Mouse (Mus musculus) skeletal muscle tissue, adult 2 months (tissue): ENCODE results near the gene Zfp451.
"Not testable (repeated sequence)": the region's sequence is repeated elsewhere in the genome, so short reads cannot be mapped to it uniquely, and the experiment has no call there.

ENCODE experiments used
- DNase-seq: peaks from one replicate; pipeline ENCODE4 v3.0.0-alpha.2; 2012; ENCODE audit warnings: low read depth, low spot score

Gene Zfp451

DNA sequence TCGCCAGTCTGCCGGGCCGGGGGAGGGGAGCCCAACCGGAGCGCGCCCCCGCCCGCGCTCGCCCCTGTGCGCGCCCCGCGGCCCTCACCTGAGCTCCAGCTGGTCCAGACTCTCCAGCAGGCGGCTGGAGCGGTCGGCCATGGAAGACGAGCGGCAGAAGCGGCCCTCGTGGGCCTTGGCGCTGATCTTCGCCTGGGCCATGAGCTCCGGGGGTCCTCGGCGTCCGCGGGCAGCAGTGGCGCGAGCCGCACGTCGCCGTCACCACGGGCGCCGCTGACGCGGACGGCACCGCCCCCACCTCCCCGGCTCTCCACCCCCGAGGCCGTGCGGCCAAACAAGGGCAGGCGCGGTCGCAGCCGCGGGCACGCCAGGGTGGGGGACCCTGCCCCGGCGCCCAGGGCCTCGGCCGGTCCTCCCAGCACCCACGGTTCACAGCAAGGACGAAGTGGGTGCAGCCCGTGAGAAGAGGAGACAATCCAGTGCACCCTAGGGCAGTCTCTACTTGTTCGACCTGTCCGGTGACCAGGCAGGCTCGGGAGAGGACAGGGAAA, 56.8 kb downstream of the Zfp451 start, which contains the start of gene Bag2:
Gene Bag2, minus strand, starts transcription at position 305 of the 551 bp plus-strand sequence.
- DNase-seq: peak; percentile 34

DNA sequence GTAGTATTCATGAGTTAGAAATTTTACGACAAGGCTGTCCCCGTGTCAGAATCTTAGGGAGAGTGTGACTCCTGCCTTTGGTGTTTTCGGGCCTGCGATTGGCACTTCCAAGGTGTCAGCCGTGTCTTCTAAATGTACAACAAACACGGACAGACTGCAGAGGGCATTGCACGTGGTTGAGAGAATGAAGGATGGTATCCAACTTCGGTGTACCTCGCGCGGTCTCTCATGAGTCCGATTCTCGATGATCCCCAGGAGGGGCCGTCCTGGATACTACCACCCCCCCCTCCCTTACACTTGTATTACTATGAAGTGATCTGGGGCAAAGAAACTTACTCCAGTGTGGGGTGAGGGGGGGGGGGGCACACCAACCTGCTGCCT, 57.4 kb downstream of the Zfp451 start:
- DNase-seq: no peak

DNA sequence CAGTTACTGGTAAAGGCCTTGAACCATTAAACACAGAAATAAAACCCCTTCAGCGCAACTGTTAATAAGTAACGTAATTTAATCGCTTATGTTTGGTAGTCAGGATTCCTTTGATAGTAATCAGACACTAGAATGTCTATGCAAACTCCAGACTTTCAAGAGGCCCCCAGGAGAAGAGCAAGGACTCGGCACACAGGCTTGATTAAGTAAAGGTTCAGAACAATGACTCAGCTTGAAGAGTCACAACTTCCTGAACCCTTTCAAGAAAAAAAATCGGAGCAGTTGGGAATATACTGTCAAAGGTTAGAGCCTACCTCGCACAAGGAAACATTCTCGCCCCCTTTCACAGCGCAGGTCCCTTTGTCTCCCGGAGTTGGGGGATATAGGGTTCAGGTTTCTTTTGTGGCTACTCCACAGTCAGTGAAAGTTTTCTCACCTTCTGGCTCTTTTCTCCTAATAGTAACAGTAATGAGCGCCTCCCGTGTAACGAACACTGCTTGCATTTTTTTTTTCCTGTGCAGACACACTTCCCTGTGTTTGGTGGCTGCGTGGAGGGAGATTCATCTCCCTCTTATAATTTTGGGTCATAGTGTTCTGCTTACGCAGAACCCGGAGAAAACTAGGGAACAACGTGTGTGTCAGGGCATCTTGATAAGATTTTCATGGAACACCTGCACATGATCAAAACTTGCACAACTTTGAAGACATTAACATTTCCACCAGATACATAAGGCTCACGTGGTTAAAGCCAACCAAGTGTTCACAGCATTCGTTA, 58.0 kb downstream of the Zfp451 start:
- no peak for DNase-seq

DNA sequence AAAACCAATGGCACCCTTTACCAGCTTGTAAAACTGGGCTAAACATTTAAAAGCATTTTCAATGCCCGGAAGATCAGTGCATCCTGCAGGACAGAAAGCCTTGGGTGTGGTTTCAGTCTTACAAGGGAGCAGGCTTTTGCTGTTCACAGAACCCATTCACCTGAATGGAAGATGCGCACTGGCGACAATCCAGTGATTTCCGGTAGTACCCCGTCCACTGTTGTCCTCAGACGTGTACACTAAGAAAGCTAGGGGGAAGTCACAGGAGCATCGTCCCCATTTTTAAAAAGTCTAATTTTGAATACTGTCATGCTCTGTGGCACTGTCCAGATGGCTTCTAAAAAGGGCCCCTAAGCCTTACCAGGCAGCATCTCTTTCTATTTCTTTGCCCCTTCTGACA, 58.6 kb downstream of the Zfp451 start:
- no peak for DNase-seq

DNA sequence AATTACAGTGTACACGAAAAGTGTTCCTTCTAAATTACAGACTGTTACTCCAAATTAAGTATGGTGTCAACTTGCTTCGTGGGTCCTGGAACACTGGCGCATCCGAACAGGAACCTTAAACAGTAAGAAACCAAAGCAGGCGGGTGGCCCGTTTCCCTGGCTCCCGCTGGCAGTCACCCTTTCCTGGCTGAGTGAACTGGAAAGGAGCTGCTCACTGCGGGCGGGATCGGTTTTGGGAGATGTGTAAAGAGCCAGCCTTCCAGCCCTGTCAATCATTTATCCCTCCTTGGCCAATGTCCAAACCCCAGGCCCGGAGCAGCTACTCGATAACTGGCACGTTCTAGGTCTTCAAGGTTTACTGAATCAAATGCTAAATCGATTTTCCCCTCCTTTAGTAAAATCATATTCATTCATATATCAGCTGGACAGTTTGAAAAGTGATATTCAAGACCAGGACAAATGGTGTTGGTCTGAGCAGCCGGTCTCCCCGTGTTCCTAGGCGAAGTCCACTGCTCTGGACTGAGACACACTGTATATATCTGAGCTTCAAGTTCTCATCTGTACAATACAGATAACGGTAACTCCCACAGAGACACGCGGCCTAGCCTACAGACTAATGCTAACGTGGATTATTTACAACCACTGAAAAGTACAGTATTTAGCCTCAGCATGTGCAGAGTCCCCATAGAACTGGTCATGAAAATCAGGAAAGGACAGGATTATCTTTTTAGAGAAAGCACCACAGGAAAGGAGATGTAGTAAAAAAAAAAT, 59.2 kb downstream of the Zfp451 start:
- no peak for DNase-seq

DNA sequence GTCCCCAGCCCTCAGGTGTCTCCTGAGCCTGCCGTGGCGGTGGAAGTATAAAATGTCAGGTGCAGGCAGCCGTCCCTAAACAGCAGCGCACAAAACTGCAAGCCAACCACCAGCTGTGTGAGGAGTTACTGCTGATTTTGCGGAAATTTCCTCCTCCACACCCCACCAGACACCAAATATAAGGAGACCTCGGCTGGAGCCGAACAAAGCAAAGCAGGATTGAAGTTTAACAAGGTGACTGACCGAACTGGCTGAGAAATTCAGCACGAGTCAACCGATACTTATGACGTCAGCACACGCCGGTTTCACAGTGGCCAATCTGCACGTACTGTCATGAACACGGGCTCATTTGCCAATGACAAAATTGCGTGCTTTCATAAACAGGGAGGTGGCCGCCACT, 60.3 kb downstream of the Zfp451 start:
- DNase-seq: no peak

DNA sequence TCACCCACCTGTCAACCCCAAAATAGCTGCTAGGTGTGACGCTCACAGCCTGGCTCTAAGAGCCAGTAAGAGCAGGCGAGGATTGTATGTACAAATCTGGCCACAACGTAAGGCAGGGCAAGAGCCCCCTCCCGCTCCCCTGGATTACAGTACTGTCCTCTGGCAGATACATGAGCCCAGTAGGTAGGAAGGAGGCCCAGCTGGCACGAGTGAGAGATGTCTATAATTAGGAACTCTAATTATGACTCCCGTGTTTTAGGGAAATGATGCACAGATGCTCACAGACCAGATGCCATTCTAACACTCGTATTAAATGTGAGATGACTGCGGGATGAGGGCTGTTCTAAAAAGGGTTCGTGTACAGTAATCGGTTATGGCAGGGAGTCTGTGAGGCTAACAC, 63.1 kb downstream of the Zfp451 start:
- peak; percentile 31 for DNase-seq

DNA sequence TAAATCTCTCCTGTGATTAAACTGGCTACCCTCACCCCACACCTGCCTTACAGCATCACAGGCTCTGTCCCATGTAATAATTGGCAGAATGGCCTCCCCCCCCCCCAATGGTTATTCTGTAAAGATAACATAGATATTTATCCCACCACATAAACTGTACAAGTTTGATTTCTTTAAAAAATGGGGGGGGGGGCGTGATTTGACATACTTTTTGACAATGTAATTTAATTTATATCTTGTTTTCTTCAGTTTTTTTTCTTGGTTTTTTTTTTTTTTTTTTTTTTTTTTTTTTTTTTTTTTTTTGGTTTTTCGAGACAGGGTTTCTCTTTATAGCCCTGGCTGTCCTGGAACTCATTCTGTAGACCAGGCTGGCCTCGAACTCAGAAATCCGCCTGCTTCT, 64.7 kb downstream of the Zfp451 start:
- not testable (repeated sequence) for DNase-seq

DNA sequence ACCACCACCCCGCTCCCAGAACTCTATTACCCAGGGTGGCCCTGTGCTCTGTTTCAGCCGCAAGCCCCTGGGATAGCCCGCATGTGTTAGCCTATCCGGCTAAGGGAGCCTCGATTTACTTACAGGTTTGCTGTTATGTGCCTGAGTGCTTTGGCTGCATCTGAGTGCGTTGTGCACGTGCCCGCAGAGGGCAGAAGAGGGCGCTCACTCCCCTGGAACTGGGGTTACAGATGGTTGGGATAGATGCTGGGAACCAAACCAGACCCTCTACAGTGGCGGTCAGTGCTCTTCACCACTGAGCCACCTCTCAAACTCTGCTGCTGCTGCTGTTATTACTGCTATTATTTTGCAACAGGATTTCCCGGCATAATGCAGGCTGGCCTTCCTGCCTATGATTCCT, 65.3 kb downstream of the Zfp451 start:
- DNase-seq: no peak

DNA sequence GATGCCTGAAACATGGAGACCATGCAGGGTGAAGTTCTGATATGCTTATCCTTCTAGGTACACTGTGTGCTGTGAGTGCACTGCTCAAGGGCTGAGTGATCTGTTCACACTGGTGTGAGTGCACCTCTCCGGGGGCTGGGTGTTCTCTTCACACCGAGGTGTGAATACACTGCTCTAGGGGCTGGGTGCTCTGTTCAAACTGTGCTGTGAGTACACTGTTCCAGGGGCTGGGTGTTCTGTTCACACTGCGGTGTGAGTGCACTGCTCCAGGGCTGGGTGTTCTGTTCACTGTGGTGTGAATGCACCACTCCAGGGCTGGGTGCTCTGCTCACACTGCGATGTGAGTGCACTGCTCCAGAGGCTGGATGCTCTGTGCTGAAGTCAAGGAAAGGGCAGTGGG, 68.5 kb downstream of the Zfp451 start:
- no peak for DNase-seq

DNA sequence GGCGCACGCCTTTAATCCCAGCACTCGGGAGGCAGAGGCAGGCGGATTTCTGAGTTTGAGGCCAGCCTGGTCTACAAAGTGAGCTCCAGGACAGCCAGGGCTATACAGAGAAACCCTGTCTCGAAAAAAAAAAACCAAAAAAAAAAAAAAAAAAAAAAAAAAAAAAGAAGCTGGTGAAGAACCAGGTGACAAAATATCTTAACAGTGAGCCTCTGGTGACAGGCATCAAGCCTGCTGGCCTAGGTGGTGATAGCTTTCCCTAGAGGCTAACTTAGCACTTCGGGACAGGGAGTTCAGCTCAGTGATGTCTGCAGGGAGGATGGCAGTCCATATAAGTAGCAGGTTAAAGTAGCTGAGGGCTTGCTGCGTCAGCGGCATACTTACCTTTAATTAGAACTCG, 69.6 kb downstream of the Zfp451 start:
- not testable (repeated sequence) for DNase-seq

DNA sequence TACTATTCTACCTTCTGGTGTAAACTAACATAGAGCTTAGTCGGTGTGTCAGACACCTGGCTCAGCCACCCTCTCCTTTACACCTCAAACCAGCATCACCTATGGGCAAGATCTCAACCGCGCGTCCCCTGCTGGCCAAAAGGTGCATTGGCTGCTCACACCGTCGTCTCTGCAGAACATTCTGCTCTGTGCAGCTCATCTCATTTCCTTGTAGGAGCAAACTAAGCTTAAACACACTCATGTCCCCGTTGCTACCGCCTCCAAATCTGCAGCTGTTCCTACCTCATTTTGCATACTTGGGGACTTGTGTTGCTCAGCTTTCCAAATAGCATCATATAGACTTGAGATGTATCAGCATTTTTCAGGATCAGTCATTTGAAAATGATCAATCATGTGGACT, 71.5 kb downstream of the Zfp451 start:
- DNase-seq: no peak

DNA sequence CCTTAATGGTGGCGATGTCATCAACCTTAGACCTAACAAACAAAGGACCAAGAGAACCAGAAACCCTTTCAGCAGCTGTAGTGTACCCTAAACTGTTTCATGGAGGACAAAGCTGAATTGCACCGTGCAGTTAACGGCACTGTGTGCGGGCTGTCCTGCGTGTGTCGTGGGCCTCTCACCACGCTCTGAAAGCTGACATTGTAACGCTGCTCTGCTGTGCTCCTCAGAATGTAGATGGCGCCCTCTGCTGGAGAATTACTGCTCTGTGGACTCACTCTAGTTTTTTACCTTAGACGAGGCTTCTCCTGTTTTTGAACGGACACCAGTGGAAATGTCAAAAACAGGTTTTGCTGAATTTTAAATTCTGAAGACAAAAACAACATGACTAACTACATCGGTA, 75.1 kb downstream of the Zfp451 start:
- DNase-seq: peak; percentile 40

DNA sequence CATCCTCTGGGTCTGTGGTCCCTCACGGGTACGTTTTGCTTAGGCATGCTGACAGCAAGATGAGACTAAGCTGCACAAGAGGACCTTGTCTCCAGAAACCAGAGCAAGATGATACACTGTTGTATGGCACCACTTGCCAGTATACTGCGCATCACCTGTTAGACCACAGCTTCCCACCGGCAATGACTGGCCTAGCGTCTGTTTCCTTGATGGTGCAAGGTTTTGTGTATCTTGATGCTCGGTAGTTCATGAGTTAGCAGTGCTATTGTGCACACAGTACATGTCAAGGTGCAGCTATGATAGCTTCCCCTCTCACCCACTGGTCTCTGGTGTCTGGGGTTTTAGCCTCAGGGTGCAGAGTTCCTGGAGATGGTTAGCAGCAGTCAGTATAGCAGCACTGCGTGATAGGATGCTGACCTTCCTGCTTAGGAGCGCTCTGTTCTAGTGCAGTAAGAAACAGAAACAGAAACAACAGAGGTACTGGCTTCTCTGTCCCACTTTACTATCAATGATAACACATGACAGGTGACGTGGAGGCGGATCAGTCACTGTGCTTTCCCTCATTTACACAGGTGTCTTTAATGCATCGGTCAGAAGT, 75.6 kb downstream of the Zfp451 start:
- DNase-seq: no peak

DNA sequence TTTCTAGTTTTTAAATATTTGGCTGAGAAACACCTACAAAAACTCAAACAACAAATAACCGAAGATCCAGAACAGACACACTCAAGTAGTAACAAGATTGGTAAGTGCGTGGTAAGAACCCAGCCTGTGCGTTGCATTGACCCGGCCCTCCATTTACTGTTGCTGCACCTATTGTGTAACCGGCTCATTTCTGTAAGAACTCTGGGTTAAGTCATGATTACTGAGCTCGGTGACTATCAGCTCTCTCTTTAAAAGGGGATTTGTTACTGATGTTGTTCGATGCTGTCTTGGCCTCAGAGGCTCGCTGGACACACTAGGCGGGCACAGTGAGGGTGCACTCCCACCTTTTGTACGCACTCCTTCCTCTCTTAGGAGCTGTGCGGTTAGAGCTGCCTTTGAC, 76.1 kb downstream of the Zfp451 start:
- DNase-seq: no peak

DNA sequence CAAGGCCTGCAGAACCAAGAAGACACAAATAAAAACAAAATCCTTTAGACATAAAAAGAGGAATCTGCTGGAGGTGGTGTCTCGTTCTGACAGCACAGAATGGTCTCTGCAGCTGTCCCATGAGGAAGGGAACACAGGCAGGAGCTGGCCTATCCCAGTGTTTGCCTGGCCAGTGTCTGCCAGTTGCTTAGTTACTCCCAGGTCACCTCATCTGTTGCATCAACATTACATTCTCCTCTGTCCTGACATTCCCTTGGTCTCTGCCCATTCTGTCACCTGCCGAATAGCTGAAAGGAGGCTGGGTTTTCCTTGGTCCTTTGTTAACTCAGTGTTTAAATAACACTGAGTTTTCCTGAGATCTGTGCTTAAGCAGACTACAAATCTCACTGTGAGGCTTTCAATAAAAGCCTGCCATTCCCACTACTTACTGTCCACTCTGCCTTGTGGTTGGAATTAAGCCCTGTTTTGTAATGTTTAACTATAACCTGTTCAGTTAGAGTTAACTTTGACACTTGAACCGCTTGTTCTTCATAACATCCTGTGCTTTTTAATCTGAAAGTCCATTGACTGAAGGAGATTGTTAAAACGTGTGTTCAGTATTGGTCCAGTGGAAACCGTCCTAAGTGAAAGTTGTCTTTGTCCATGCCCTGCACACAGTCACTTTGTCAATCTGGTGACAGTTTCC, 80.3 kb downstream of the Zfp451 start:
- DNase-seq: no peak

DNA sequence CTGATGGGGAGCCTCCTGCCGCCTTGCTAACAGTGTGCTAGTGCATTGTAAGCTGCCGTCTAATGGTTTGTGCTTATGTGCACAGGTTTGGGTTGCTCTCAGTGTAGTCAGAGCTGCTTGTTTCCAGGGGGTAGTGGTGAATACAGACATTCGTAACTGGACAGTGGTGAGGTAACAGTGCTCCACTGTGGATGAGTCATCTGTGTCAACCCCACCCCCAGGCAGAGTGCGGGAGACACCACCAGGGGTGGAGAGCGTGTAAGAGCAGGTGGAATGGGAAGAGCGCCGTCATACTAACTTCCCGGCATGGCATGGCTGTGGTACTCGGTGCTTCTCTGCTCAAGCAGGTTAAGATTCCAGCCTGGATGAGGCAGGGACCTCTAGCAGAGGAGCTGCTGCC, 81.4 kb downstream of the Zfp451 start:
- no peak for DNase-seq

DNA sequence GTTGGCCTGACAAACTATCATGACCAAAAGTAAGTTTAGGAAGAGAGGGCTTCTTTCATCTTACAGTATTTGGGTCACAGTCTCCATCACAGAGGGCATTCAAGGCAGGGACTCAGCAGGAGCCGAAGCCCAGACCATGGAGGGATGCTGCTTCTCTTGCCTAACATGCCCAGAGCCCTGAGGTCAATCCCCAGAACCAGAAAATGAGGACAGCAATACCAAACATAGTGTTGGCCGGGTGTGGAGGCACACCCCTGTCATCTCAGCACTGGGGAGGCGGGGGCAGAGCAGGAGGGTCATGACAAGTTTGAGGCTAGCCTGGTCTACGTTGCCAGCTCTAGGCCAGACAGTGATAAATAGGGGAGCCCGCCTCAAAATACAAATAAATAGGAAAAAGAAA, 89.3 kb downstream of the Zfp451 start:
- no peak for DNase-seq

DNA sequence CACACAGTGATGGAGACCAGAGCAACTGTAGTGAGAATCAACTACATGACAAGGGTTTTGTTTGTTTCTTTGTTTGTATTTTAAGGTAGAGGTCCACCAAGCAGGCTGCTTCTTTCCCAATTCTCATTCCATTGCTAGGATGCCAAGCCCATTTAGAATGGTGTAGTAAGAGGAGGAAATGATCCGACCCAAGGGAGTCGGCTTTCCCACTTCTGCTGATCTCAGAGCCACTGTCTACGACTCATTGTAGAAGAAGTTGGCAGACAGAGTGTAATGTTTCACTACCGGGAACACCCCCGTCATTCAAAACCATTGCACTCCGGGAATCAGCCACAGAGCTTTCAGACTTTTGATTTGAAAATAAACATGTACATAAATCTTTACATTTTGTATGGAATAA, 89.9 kb downstream of the Zfp451 start:
- no peak for DNase-seq

DNA sequence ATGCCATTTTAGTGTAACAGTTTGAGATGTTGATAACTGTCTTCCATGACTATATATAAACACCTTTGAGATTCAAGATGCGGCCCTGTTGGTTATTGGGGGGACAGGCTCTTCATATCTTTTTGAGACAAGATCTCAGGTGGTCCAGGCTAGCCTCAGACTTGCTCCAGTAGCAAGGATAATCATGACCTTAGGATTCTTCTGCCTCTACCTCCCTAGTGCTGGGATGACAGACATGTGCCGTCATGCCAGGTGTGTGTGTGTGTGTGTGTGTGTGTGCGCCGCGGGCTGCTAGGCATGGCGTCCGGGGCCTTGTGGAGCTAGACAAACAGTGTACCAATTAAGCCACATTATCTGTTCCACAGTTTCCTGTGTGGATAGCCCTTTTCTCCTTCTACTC, 93.4 kb downstream of the Zfp451 start:
- DNase-seq: no peak

DNA sequence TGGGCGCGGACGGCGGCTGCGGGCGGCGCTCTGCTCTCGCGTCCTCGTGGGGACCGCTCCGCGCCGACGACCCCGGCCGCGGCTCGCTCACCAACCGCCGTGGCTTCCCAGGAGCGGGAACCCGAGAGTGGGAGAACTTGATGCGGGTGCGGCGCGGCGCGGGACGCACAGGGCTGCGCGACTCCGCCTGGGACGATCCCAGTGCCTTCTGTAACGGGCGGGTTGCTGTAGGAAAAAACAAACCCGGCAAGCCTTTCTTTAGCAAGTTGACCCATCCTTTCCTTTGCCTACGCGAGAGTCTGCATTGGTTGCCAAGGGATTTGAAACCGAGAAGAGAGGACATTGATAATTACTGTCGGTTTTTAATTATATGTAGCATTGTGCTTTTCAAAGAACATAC, 94.2 kb downstream of the Zfp451 start:
- DNase-seq: no peak

DNA sequence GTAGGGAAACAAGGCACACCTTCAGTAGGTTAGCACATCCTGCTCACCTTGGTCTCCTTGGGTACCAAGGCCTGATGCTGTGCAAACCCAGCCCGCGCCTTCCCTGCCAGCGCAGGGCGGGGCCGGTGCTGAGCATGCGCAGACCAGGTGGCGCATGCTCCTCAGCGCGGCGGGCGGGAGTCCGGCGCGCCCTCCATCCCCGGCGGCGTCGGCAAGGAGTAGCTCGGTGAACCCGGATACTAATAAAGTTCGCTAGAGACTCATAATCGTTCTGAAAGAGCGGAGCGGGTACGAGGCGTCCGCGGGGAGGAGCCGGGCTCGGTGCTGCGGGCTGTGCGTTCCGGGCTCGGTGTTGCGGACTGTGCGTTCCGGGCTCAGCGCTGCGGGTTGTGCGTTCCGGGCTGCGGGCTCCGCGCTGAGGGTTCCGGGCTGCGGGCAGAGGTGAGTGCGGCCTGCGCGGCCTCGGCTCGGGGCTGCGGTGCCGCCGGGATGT, 94.6 kb downstream of the Zfp451 start, which contains the start of gene Rab23:
Gene Rab23, plus strand, starts transcription at position 155 of the 493 bp plus-strand sequence.
- peak; percentile 68 for DNase-seq
